Mouse (Mus musculus) neural tube, embryonic 11.5 days (tissue): ENCODE measurements at regions not wholly inside any gene's neighbourhood (a gene's known extent, or its start where the extent isn't known, plus 50 kb on each side); places are given as distances from the start of the nearest gene placed in this dataset.

ENCODE experiments used
- ATAC-seq: fragments of 200-750 bp; cut with Nextera tagmentation; 2 replicates; pipeline ENCODE4 v1.8.0; 2017; ENCODE audit warnings: moderate number of reproducible peaks, mild to moderate bottlenecking, moderate TSS enrichment, moderate library complexity; ENCODE audit not compliant: insufficient read depth, low FRiP score, low TSS enrichment
- DNase-seq: peaks from one replicate; pipeline ENCODE4 v3.0.0-alpha.2; 2015; ENCODE audit warnings: low spot score
- H3K27ac ChIP-seq: fragments of 300-500 bp; sonication (generic); 2 replicates; pipeline ENCODE4 v1.5.1; 2014; ENCODE audit warnings: low read depth, mild to moderate bottlenecking, low read length
- H3K27me3 ChIP-seq: fragments of 300-500 bp; sonication (generic); 2 replicates; pipeline ENCODE4 v1.6.1; 2014; ENCODE audit warnings: mild to moderate bottlenecking, low read length, mixed read lengths; ENCODE audit not compliant: control insufficient read depth, insufficient read depth
- H3K36me3 ChIP-seq: fragments of 300-500 bp; sonication (generic); 2 replicates; pipeline ENCODE4 v1.6.1; 2014; ENCODE audit warnings: mild to moderate bottlenecking, low read length, moderate library complexity, mixed read lengths; ENCODE audit not compliant: control insufficient read depth, insufficient read depth
- H3K4me1 ChIP-seq: fragments of 300-500 bp; sonication (generic); 2 replicates; pipeline ENCODE4 v1.6.1; 2014; ENCODE audit warnings: low read length, mixed read lengths; ENCODE audit not compliant: control insufficient read depth, insufficient read depth
- H3K4me2 ChIP-seq: fragments of 300-500 bp; sonication (generic); 2 replicates; pipeline ENCODE4 v1.6.1; 2014; ENCODE audit warnings: low read depth, mild to moderate bottlenecking, moderate library complexity
- H3K4me3 ChIP-seq: fragments of 300-500 bp; sonication (generic); 2 replicates; pipeline ENCODE4 v1.5.1; 2014; ENCODE audit warnings: low read depth, low read length
- H3K9ac ChIP-seq: fragments of 300-500 bp; sonication (generic); 2 replicates; pipeline ENCODE4 v1.6.1; 2014; ENCODE audit warnings: mild to moderate bottlenecking, low read length
- H3K9me3 ChIP-seq: fragments of 300-500 bp; sonication (generic); 2 replicates; pipeline ENCODE4 v1.6.1; 2016; ENCODE audit warnings: low read length; ENCODE audit not compliant: control insufficient read depth
- WGBS: fragments of 180-500 bp; shearing (Covaris S2); extraction: QIAGEN DNeasy Blood & Tissue Kit; methylation state at CpG from one replicate; pipeline ENCODE4 v1.1.7; 2014; 5-methylcytosine and 5-hydroxymethylcytosine counted together

DNA sequence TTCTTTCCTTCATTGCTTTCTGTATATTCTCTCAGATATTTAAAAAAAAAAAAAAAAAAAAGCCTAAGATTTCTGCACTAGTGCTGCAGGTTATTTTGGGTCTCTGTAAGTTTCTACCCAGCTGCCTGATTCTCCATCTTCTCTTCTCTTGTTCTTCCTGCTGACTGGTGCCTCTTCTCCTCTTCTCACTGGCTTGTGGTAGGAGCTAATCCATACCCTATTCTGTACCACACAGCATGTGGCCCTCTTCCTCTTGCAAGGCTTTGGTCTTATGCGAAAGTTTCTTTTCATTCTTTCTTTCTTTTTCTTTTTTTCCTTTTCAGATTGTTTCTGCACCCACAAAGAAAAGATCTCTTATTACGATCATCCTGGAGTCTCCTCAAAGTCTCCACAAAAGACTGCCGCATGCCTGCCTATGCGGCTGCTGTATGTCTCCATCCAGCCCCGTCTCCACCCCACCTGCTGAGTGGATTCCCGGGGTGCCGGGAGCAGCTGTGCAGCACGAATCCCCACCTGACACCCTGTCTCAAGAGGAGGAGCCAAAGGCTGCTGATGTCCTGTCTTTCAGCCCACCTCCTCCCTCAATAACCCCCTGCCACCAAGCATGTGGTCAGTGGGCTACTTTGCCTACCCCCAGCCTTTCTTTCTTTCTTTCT is 66.3 kb downstream of the Ythdf1 start:
- Histone ChIP-seq H3K4me1 (peaks cover 7% of the 10 kb centered on the region; the same call in 1 of the 2 replicates), H3K27me3 (no peaks in the 10 kb centered on the region), H3K27ac (peak overlapping the region; percentile 24), H3K4me3 (no peak overlapping the region), H3K9ac (peak overlapping the region; percentile 42), H3K36me3 (no peaks in the 10 kb centered on the region), H3K9me3 (no peaks in the 10 kb centered on the region), H3K4me2 (peak overlapping the region; percentile 37)
- WGBS: 1% methylated on average over 8 of the region's 8 CpGs
- ATAC-seq: peak; percentile 28; the same call in 1 of the 2 replicates
- no peak for DNase-seq

DNA sequence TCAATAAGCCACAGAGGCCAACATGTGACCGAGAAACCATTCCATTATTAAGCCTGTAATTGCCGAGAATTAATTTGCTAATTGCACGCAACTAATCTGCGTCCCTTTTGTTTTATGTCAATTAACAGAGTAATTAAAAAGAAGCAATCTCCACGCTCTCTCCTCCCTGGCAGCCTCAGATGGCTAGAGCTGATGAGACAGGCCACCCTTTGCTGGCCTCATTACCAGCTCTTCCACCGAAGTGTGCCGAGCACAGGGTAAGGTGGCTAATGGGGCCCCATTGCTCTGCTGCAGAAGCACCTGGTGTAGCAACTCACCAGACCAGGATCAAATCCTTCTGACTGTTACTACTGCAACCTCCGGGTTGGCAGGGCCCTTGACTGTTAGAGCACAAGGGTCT is 70.8 kb upstream of the Bhlhe23 start:
- Histone ChIP-seq H3K4me1 (no peaks in the 10 kb centered on the region), H3K36me3 (no peaks in the 10 kb centered on the region), H3K4me3 (no peak overlapping the region), H3K4me2 (no peak overlapping the region), H3K9me3 (no peaks in the 10 kb centered on the region), H3K27me3 (no peaks in the 10 kb centered on the region), H3K27ac (no peak overlapping the region), H3K9ac (no peak overlapping the region)
- DNase-seq: no peak
- no peak for ATAC-seq
- 60% methylated on average over 8 of the region's 8 CpGs for WGBS

DNA sequence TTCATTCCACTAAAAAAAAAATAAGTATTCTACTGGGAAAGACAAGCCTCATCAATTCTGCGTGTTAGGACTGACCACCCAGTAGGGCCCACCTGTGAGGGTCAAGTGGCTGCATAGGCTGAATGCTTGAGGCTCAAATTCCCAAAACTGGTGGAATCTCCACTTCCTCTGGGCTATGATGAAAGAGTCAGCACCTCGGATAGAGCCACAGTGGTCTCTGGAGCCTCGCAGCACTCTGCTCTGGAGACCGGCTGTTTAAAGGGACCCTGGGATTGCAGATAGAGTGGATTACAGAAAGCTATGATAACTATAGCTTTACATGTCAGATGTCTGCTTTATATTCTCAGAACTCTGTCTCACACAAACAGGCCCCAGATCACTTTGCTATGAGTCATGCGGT is 68.3 kb upstream of the Bhlhe23 start:
- H3K4me2 ChIP-seq: no peak overlapping the region
- H3K9me3 ChIP-seq: no peaks in the 10 kb centered on the region
- no peak overlapping the region for H3K27ac ChIP-seq
- ATAC-seq: no peak
- H3K4me3 ChIP-seq: no peak overlapping the region
- H3K27me3 ChIP-seq: no peaks in the 10 kb centered on the region
- H3K4me1 ChIP-seq: no peaks in the 10 kb centered on the region
- H3K36me3 ChIP-seq: no peaks in the 10 kb centered on the region
- 39% methylated on average over 5 of the region's 5 CpGs for WGBS
- no peak for DNase-seq
- no peak overlapping the region for H3K9ac ChIP-seq

DNA sequence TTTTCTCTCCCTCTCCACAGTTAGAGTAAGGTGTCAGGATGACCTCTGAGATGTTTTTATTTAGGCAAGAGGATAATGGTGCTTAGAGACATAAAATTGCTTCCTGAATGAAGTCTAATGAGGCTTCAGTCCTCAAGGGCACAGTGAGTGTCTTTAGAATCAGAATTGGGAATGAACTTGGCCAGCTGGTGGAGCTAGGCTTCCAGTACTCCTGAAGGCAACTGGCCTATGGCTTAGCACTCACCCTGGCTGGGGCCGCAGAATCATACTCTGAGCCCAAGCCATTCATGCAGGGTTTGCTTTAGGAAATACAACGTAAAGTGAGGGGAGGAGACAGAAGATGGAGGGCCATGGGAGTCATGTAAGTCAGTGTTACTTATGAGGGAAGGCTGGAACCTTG is 67.0 kb upstream of the Bhlhe23 start:
- no peak for ATAC-seq
- no peaks in the 10 kb centered on the region for H3K27me3 ChIP-seq

DNA sequence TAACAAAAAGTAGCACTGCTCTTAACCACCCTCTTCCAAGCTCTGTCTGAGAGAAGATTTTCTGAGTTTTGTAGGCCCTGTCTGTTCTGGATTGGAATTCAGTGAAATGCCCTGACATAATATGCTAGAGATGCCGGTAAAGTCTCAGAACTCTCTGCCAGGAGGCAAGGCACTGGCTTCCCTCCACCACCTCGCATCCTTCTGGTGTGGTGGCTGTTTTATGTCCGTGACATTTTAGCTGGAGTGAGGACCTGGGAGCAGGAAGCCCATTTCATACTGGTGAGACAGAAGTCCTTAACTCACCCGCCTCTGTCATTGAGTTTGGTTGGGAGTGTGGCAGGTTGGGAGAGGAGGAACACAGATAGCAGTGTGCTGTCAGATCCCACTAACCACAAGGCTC is 62.4 kb upstream of the Bhlhe23 start:
- no peak for DNase-seq
- Histone ChIP-seq H3K27ac (no peak overlapping the region), H3K27me3 (no peaks in the 10 kb centered on the region), H3K4me1 (no peaks in the 10 kb centered on the region), H3K9ac (no peak overlapping the region), H3K36me3 (no peaks in the 10 kb centered on the region), H3K4me3 (no peak overlapping the region), H3K9me3 (no peaks in the 10 kb centered on the region), H3K4me2 (no peak overlapping the region)
- no peak for ATAC-seq
- WGBS: 79% methylated on average over 4 of the region's 4 CpGs

More for the DNA sequence above, 67.0 kb upstream of the Bhlhe23 start:
- H3K4me3 ChIP-seq: no peak overlapping the region
- WGBS: 70% methylated on average over 2 of the region's 2 CpGs
- no peak overlapping the region for H3K27ac ChIP-seq
- H3K9ac ChIP-seq: no peak overlapping the region
- H3K4me2 ChIP-seq: no peak overlapping the region
- no peak for DNase-seq
- no peaks in the 10 kb centered on the region for H3K9me3 ChIP-seq
- no peaks in the 10 kb centered on the region for H3K4me1 ChIP-seq
- no peaks in the 10 kb centered on the region for H3K36me3 ChIP-seq

DNA sequence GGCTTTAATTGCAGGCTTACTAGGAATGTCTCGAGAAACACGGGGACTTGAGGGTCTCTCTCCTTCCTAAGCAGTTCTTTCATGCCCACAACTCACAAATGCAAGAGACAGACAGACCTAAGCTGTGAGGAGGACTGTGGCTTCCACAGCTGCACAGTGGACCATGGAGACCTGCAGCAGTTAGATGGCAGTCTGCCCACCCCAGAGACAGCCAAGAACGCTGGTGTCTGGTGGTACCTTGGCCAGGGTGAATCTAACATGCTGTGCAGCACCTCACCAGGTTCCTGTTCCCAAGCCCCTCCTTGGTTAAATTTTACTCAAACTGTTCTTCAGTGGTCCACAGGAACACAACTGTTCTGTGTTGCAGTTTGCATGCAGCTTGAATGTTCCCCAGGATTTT is 61.3 kb upstream of the Bhlhe23 start:
- Histone ChIP-seq H3K4me1 (no peaks in the 10 kb centered on the region), H3K36me3 (no peaks in the 10 kb centered on the region), H3K9ac (no peak overlapping the region), H3K27me3 (no peaks in the 10 kb centered on the region), H3K4me3 (no peak overlapping the region), H3K9me3 (no peaks in the 10 kb centered on the region), H3K27ac (no peak overlapping the region), H3K4me2 (no peak overlapping the region)
- ATAC-seq (no peak), DNase-seq (no peak)
- 82% methylated on average over 3 of the region's 3 CpGs for WGBS

DNA sequence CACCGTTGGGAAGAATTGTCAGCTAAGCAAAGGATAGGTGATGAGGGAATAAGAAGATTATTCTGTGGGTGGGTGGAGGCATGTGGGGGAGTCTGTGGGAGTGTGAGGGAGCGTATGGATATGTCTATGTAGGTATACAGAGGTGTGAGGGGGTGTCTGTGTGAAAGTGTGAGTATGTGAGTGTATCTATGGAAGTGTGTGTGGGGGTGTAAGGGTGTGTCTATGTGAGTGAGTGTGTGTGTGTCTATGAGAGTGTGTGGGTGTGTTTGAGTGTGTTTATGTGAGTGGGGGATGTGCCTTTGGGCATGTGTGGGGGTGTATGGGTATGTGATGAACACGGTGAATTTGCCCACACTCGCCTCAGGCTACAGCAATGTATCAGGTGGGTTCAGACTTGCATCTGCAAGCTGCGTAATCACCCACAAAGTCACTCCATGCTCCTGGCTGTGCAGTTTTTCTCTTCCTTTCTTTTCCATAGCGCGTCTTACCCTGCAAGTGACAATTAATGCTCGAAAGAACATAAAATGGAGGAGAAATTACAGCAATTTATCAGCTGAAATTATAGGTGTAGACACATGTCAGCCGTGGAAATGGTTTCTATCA is 60.7 kb upstream of the Bhlhe23 start:
- Histone ChIP-seq H3K27me3 (no peaks in the 10 kb centered on the region), H3K27ac (no peak overlapping the region), H3K4me3 (no peak overlapping the region), H3K9ac (no peak overlapping the region), H3K4me1 (no peaks in the 10 kb centered on the region), H3K4me2 (no peak overlapping the region), H3K36me3 (no peaks in the 10 kb centered on the region), H3K9me3 (no peaks in the 10 kb centered on the region)
- WGBS: 75% methylated on average over 9 of the region's 9 CpGs
- ATAC-seq (no peak), DNase-seq (no peak)

DNA sequence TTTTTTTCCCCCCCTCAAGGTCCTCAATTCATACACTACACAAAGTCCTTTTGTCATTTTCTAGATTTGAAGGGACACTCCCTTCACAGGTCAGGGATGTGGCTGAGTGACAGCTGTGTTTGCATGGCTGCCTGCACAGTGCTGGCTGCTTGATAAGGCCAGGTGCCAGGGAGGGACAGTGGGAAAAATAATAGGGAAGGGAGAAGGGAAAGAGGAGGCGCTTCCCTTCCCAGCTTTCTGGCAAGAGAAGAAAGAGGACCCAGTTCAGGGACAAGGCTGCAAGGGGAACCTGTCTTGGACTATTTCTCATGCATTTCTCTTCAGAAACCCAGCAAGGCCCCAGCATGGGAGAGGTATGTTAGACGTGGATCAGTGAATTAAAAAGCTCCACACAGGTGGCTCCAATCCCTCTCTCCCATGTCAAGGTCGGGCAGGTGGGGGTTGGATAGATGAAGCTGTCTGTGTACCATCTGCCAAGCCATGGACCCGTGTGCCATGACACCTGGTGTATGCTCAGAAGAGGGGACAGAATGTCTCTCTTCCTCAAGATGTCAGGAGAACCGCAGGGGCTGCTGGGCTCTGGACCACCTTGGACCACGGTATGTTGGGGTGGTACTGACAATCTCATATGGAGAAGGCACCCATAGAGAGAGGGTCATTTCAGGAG is 59.4 kb upstream of the Bhlhe23 start:
- Histone ChIP-seq H3K27ac (no peak overlapping the region), H3K27me3 (no peaks in the 10 kb centered on the region), H3K4me1 (no peaks in the 10 kb centered on the region), H3K9ac (no peak overlapping the region), H3K4me3 (no peak overlapping the region), H3K36me3 (no peaks in the 10 kb centered on the region), H3K4me2 (no peak overlapping the region), H3K9me3 (no peaks in the 10 kb centered on the region)
- 82% methylated on average over 6 of the region's 6 CpGs for WGBS
- DNase-seq (no peak), ATAC-seq (no peak)

DNA sequence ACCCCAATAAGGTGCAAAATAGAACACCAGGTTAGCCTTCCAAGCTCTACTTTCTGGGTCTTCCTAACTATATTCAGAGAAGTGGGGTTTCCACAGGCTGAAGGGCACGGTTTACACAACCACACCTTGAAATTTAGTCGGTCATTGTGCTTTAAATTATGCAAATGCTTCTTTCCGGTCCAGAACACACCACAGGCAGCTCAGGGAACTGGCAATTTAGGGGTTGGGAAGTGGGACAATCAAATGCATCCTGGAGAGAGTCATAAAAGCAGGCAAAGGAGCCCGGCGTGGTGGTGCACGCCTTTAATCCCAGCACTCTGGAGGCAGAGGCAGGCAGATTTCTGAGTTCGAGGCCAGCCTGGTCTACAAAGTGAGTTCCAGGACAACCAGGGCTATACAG is 56.0 kb upstream of the Bhlhe23 start:
- H3K9ac ChIP-seq: no peak overlapping the region
- no peaks in the 10 kb centered on the region for H3K36me3 ChIP-seq
- no peak for ATAC-seq
- H3K4me2 ChIP-seq: no peak overlapping the region
- no peak overlapping the region for H3K4me3 ChIP-seq
- 84% methylated on average over 7 of the region's 7 CpGs for WGBS
- no peaks in the 10 kb centered on the region for H3K9me3 ChIP-seq
- no peaks in the 10 kb centered on the region for H3K27me3 ChIP-seq
- H3K27ac ChIP-seq: no peak overlapping the region
- H3K4me1 ChIP-seq: no peaks in the 10 kb centered on the region
- DNase-seq: no peak
